Mouse (Mus musculus): ENCODE data around the gene Gm13043. TPM values are rescaled to one million over a fixed set of nuclear protein-coding genes. Genes with fewer than 3 reads are reported as not detected.
"Not testable (repeated sequence)": the region's sequence is repeated elsewhere in the genome, so short reads cannot be mapped to it uniquely, and the experiment has no call there.

The Gm13043 gene
- not detected in 2 replicates for polyA plus RNA-seq (2012; rRNA removed)

DNA sequence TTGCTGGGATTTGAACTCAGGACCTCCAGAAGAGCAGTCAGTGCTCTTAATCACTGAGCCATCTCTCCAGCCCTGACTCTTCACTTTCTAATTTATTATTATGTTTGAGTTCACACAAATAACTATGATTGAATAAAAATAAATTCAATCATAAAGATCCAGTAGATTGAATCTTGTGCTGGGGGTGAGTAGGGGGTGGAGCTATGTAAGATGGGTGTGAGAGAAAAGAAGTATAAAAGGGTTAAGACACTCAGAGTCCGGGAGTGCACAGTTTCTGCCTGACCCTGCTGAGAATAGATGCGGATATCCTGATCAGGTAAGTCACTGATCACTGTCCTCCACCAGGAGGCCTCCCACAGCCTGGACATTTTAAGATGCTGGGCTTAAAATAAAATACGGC, at the start of gene Gm13043:
Gene Gm13043 (plus strand): TSS at position 301 of the 400 bp plus-strand sequence.
- H3K27ac ChIP-seq (ENCODE audit: insufficient read depth, low read length) = no peak within 1 kb of the TSS
- TF ChIP-seq CTCF (IDR thresholded peaks at IDR 0.05; ENCODE audit: extremely low read depth, insufficient read depth, low read length) = no peak
- no peak for TF ChIP-seq POLR2A (IDR thresholded peaks at IDR 0.05; ENCODE audit: extremely low read depth, insufficient read depth, low read length)
- H3K4me1 ChIP-seq (ENCODE audit: control insufficient read depth, insufficient read depth, low read length) = no peaks in the 10 kb centered on the region
- H3K4me3 ChIP-seq (ENCODE audit: insufficient read depth, low read length) = no peak within 1 kb of the TSS

DNA sequence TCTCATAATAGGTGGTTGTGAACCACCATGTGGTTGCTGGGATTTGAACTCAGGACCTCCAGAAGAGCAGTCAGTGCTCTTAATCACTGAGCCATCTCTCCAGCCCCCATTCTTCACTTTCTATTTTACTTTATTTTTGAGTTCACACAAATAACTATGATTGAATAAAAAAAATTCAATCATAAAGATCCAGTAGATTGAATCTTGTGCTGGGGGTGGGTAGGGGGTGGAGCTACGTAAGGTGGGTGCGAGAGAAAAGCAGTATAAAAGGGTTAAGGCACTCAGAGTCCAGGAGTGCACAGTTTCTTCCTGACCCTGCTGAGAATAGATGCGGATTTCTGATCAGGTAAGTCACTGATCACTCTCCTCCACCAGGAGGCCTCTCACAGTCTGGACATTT, 24.5 kb downstream of the Gm13043 start, which contains the start of gene Gm13040:
Gene Gm13040 (plus strand): TSS at position 301 of the 400 bp plus-strand sequence.
- not testable (repeated sequence) for H3K27ac ChIP-seq (ENCODE audit: insufficient read depth, low read length); H3K4me1 ChIP-seq (ENCODE audit: control insufficient read depth, insufficient read depth, low read length); H3K4me3 ChIP-seq (ENCODE audit: insufficient read depth, low read length)

DNA sequence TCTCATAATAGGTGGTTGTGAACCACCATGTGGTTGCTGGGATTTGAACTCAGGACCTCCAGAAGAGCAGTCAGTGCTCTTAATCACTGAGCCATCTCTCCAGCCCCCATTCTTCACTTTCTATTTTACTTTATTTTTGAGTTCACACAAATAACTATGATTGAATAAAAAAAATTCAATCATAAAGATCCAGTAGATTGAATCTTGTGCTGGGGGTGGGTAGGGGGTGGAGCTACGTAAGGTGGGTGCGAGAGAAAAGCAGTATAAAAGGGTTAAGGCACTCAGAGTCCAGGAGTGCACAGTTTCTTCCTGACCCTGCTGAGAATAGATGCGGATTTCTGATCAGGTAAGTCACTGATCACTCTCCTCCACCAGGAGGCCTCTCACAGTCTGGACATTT, 40.3 kb downstream of the Gm13043 start, which contains the start of the genes BC080695 and Gm13057:
Gene BC080695 (plus strand): TSS at position 301 of the 400 bp plus-strand sequence.
Gene Gm13057 (plus strand): TSS at position 310 of the 400 bp plus-strand sequence.
- H3K4me1 ChIP-seq (ENCODE audit: control insufficient read depth, insufficient read depth, low read length); H3K4me3 ChIP-seq (ENCODE audit: insufficient read depth, low read length); H3K27ac ChIP-seq (ENCODE audit: insufficient read depth, low read length): not testable (repeated sequence)

Other genes starting within 250 kb of the Gm13043 start
- 11.8 and 11.9 TPM in 2 replicates for gene Pdpn, start 211.8 kb upstream of the Gm13043 start, polyA plus RNA-seq (2012; rRNA removed)
- 2.3 and 3.0 TPM in 2 replicates for gene Lrrc38, start 161.6 kb upstream of the Gm13043 start, polyA plus RNA-seq (2012; rRNA removed)
- gene Pramel1, start 116.9 kb upstream of the Gm13043 start, polyA plus RNA-seq (2012; rRNA removed) = 0.06 TPM in 2 replicates
- gene Pramef8, start 98.9 kb upstream of the Gm13043 start, polyA plus RNA-seq (2012; rRNA removed) = 7.6 and 8.1 TPM in 2 replicates
- not detected in 2 replicates for gene Oog4, start 61.0 kb upstream of the Gm13043 start, polyA plus RNA-seq (2012; rRNA removed)
- gene Gm13040, start 24.6 kb downstream of the Gm13043 start, polyA plus RNA-seq (2012; rRNA removed) = not detected in 2 replicates
- not detected in 2 replicates for gene BC080695, start 40.4 kb downstream of the Gm13043 start, polyA plus RNA-seq (2012; rRNA removed)
- gene Gm13057, start 40.4 kb downstream of the Gm13043 start, polyA plus RNA-seq (2012; rRNA removed) = not detected in 2 replicates
- gene Gm13083, start 103.7 kb downstream of the Gm13043 start, polyA plus RNA-seq (2012; rRNA removed) = not detected in 2 replicates
- gene Gm13088, start 145.9 kb downstream of the Gm13043 start, polyA plus RNA-seq (2012; rRNA removed) = not detected in 2 replicates
- not detected in 2 replicates for gene Gm13089, start 191.4 kb downstream of the Gm13043 start, polyA plus RNA-seq (2012; rRNA removed)
- gene Gm13078, start 208.1 kb downstream of the Gm13043 start, polyA plus RNA-seq (2012; rRNA removed) = not detected in 2 replicates